Mouse (Mus musculus) myocyte (in vitro differentiated cells): ENCODE measurements at regions not wholly inside any gene's neighbourhood (a gene's known extent, or its start where the extent isn't known, plus 50 kb on each side); places are given as distances from the start of the nearest gene placed in this dataset.

Experiments
- E2F4 ChIP-seq: IDR thresholded peaks from one replicate; pipeline ENCODE4 v1.6.1; 2011; ENCODE audit warnings: mild to moderate bottlenecking, control low read depth, moderate library complexity; ENCODE audit not compliant: insufficient read depth
- MAX ChIP-seq: IDR thresholded peaks from one replicate; pipeline ENCODE4 v1.6.1; 2011; ENCODE audit warnings: low read depth, mild to moderate bottlenecking, control low read depth
- MYOD1 ChIP-seq, 3 experiments: IDR thresholded peaks; one replicate each; pipeline ENCODE4 v1.6.1; 2011; ENCODE audit warnings: control low read depth in 2 of 3, low read depth in 2 of 3, mild to moderate bottlenecking in 2 of 3, moderate library complexity in 1 of 3; ENCODE audit not compliant: insufficient read length in 2 of 3, control insufficient read depth in 1 of 3
- POLR2A ChIP-seq: IDR thresholded peaks from one replicate; pipeline ENCODE4 v1.6.1; 2011; ENCODE audit warnings: low read depth, mild to moderate bottlenecking, control low read depth, moderate library complexity; ENCODE audit not compliant: insufficient read length
- POLR2AphosphoS2 ChIP-seq: IDR thresholded peaks from one replicate; pipeline ENCODE4 v1.6.1; 2011; ENCODE audit warnings: low read depth, control low read depth; ENCODE audit not compliant: insufficient read length
- REST ChIP-seq: IDR thresholded peaks from one replicate; pipeline ENCODE4 v1.6.1; 2011; ENCODE audit warnings: mild to moderate bottlenecking, control low read depth, moderate library complexity; ENCODE audit not compliant: insufficient read depth, insufficient read length
- SRF ChIP-seq: IDR thresholded peaks from one replicate; pipeline ENCODE4 v1.6.1; 2011; ENCODE audit warnings: low read depth; ENCODE audit not compliant: control insufficient read depth, insufficient read length
- TCF12 ChIP-seq: IDR thresholded peaks from one replicate; pipeline ENCODE4 v1.6.1; 2011; ENCODE audit warnings: mild to moderate bottlenecking, control low read depth; ENCODE audit not compliant: poor library complexity, insufficient read depth, severe bottlenecking
- USF1 ChIP-seq: IDR thresholded peaks from one replicate; pipeline ENCODE4 v1.6.1; 2011; ENCODE audit warnings: low read depth, mild to moderate bottlenecking, control low read depth, moderate library complexity

GRCm38 (mm10) chr14:107849688-107850087 is 1064.3 kb downstream of the Slitrk1 start:
- TF ChIP-seq POLR2A (no peak), E2F4 (no peak), MAX (no peak), USF1 (no peak), TCF12 (no peak), SRF (no peak), POLR2AphosphoS2 (no peak), MYOD1 (IDR thresholded peaks at IDR 0.05; ENCODE audit: control insufficient read depth in 1 of 3, insufficient read length in 2 of 3, low read depth in 2 of 3) (no peak), REST (no peak)
